Mouse (Mus musculus) limb, embryonic 14.5 days (tissue): ENCODE measurements at regions not wholly inside any gene's neighbourhood (a gene's known extent, or its start where the extent isn't known, plus 50 kb on each side); places are given as distances from the start of the nearest gene placed in this dataset.

Experiments
- ATAC-seq: fragments of 200-750 bp; cut with Nextera tagmentation; 2 replicates; pipeline ENCODE4 v1.8.0; 2017; ENCODE audit warnings: low read depth, moderate number of reproducible peaks, moderate TSS enrichment; ENCODE audit not compliant: low FRiP score
- DNase-seq: peaks from one replicate; pipeline ENCODE4 v3.0.0-alpha.2; 2015; ENCODE audit warnings: low spot score
- H3K27ac ChIP-seq: fragments of 300-500 bp; sonication (generic); replicated peaks from 2 replicates; pipeline ENCODE4 v1.5.1; 2014; ENCODE audit warnings: low read depth, mild to moderate bottlenecking, low read length, moderate library complexity, mixed read lengths
- H3K27me3 ChIP-seq: fragments of 300-500 bp; sonication (generic); 2 replicates; pipeline ENCODE4 v1.6.1; 2014; ENCODE audit warnings: low read length, mixed read lengths; ENCODE audit not compliant: control insufficient read depth, insufficient read depth
- H3K36me3 ChIP-seq: fragments of 300-500 bp; sonication (generic); 2 replicates; pipeline ENCODE4 v1.6.1; 2014; ENCODE audit warnings: mild to moderate bottlenecking, low read length, moderate library complexity, mixed read lengths; ENCODE audit not compliant: control insufficient read depth, insufficient read depth
- H3K4me1 ChIP-seq: fragments of 300-500 bp; sonication (generic); 2 replicates; pipeline ENCODE4 v1.6.1; 2014; ENCODE audit warnings: antibody characterized with exemption, low read length, mixed read lengths; ENCODE audit not compliant: control insufficient read depth, insufficient read depth
- H3K4me2 ChIP-seq: fragments of 300-500 bp; sonication (generic); replicated peaks from 2 replicates; pipeline ENCODE4 v1.6.1; 2014; ENCODE audit warnings: low read depth, mild to moderate bottlenecking, low read length, moderate library complexity; ENCODE audit not compliant: severe bottlenecking
- H3K4me3 ChIP-seq: fragments of 300-500 bp; sonication (generic); replicated peaks from 2 replicates; pipeline ENCODE4 v1.5.1; 2014; ENCODE audit warnings: low read length
- H3K9ac ChIP-seq: fragments of 300-500 bp; sonication (generic); 2 replicates; pipeline ENCODE4 v1.6.1; 2014; ENCODE audit warnings: mild to moderate bottlenecking, low read depth, low read length, moderate library complexity; ENCODE audit not compliant: severe bottlenecking
- H3K9me3 ChIP-seq: fragments of 300-500 bp; sonication (generic); 2 replicates; pipeline ENCODE4 v1.6.1; 2016; ENCODE audit warnings: low read length; ENCODE audit not compliant: control insufficient read depth
- POLR2A ChIP-seq: fragments of 200-500 bp; IDR thresholded peaks from 2 replicates; pipeline ENCODE4 v1.8.0; 2012; ENCODE audit warnings: inconsistent platforms, mild to moderate bottlenecking, moderate library complexity, borderline replicate concordance; ENCODE audit not compliant: insufficient read depth, insufficient read length; ENCODE audit errors: extremely low read depth
- WGBS: fragments of 180-500 bp; shearing (Covaris S2); extraction: QIAGEN DNeasy Blood & Tissue Kit; methylation state at CpG from one replicate; pipeline ENCODE4 v1.1.7; 2014; 5-methylcytosine and 5-hydroxymethylcytosine counted together

DNA sequence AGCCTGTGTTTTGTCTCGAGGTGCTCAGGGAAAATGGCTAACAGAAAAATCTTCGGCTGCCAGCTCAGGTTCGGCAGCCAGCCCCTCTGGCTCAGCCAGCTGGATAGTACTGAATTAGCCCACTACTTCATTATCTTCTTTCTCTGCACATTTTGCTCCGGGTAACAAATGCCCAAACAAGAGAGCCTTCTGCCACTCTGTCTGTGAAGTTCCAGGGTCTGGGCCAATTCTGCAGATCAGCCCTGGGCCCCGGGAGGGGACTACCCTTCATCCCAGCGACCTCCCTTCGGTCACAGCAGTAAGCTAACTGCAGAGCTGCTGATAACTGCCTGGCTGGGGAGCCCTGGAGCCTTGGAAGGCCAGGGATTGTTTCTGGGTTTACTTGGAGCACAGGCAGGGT lies 119.6 kb upstream of the Ofcc1 start:
- TF ChIP-seq POLR2A: no peak

DNA sequence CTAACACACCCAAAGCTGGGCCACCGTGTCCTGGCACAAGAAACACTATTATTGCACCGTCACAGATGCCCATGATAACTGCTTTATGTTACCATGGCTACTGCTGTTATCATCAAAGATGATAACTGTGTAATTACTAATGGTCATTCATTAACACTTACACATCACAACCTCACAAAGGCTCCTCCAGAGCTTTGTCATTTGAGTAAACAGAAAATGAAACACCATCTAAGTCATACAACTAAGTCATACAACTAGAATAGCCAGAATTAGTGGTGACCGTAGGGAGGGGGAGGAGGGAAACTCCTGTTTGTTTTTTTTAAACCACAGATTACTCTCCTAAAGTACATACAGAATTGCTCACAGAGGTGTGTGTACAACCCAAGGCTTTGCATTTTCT lies 111.4 kb upstream of the Ofcc1 start:
- H3K4me3 ChIP-seq: no peak overlapping the region
- no peaks in the 10 kb centered on the region for H3K27me3 ChIP-seq
- no peak overlapping the region for H3K9ac ChIP-seq
- no peaks in the 10 kb centered on the region for H3K9me3 ChIP-seq
- H3K4me1 ChIP-seq: no peaks in the 10 kb centered on the region
- TF ChIP-seq POLR2A: no peak
- no peak overlapping the region for H3K4me2 ChIP-seq
- no peak overlapping the region for H3K27ac ChIP-seq
- ATAC-seq (no peak), DNase-seq (no peak)
- 89% methylated on average over 3 of the region's 3 CpGs for WGBS
- no peaks in the 10 kb centered on the region for H3K36me3 ChIP-seq

More for the DNA sequence above, 119.6 kb upstream of the Ofcc1 start:
- ATAC-seq: no peak
- H3K27ac ChIP-seq: no peak overlapping the region
- H3K4me1 ChIP-seq: no peaks in the 10 kb centered on the region
- no peak for DNase-seq
- 27% methylated on average over 7 of the region's 7 CpGs for WGBS
- H3K27me3 ChIP-seq: no peaks in the 10 kb centered on the region
- H3K4me3 ChIP-seq: no peak overlapping the region
- H3K36me3 ChIP-seq: no peaks in the 10 kb centered on the region
- H3K9me3 ChIP-seq: no peaks in the 10 kb centered on the region
- H3K9ac ChIP-seq: no peak overlapping the region
- no peak overlapping the region for H3K4me2 ChIP-seq

DNA sequence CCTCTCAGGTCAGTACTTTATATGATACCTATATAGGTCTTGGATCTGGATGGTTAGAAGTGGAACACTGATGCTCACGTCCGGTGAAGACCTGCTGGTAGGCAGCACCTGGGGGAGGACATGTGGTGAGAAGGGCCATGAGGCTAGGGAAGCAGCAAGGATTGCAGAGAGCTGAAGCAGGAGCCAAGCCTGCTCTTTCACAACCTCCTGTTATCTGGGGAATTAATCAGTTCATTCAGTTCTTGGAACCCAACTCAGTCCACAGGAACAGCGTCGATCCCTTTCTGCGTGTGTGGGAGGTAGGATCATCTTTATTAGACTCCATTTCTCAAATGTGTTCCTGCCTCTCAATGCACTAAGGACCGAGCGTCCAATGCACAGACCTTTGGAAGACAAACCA lies 107.9 kb upstream of the Ofcc1 start:
- H3K36me3 ChIP-seq: no peaks in the 10 kb centered on the region
- ATAC-seq (no peak), DNase-seq (no peak)
- H3K4me1 ChIP-seq: no peaks in the 10 kb centered on the region
- H3K4me2 ChIP-seq: no peak overlapping the region
- H3K9ac ChIP-seq: no peak overlapping the region
- WGBS: 92% methylated on average over 7 of the region's 7 CpGs
- H3K27ac ChIP-seq: no peak overlapping the region
- TF ChIP-seq POLR2A: no peak
- no peaks in the 10 kb centered on the region for H3K27me3 ChIP-seq
- no peak overlapping the region for H3K4me3 ChIP-seq
- H3K9me3 ChIP-seq: no peaks in the 10 kb centered on the region

DNA sequence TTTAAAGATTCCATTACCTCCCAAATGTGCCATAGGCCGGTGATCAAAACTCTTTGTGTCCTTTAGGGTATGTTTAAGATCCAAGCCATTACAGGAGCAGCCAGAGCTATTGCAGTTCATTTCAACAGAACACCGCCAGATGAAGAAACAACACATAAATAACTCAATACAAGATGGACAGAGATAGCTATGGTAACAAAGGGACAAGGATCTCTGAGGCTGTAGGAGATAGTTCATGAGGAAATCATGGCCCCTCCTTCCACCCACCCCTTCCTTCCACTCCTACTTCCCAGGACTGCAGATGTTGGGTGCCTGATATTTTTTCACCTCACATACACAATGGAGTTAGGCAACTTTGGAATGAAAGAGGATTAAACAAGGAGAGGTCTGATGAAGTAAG lies 92.1 kb upstream of the Ofcc1 start:
- WGBS: 92% methylated on average over 2 of the region's 2 CpGs
- Histone ChIP-seq H3K27ac (no peak overlapping the region), H3K4me3 (no peak overlapping the region), H3K4me2 (no peak overlapping the region), H3K9me3 (no peaks in the 10 kb centered on the region), H3K36me3 (no peaks in the 10 kb centered on the region), H3K4me1 (no peaks in the 10 kb centered on the region), H3K9ac (no peak overlapping the region), H3K27me3 (no peaks in the 10 kb centered on the region)
- DNase-seq (no peak), ATAC-seq (no peak)
- no peak for TF ChIP-seq POLR2A

DNA sequence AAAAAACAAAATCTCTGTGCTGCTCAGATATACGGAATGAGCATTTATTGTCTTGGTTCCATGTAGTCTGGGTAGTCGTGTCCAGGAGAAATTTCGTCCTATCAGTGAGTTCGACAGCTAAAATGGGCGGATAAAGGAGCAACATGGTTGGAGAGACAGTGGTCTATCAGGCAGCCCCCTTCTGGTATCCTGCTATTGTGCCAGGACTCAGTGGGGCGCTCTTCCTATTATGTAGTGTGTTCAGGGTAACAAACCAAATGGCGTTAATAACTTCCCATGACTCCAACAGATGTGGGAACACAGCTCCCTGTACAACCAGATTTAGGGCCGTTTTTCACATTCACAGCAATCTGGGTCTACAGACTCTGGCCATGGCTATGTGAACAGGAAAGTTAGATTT lies 68.6 kb upstream of the Ofcc1 start:
- no peak for ATAC-seq
- H3K4me2 ChIP-seq: no peak overlapping the region
- H3K27ac ChIP-seq: no peak overlapping the region
- H3K9me3 ChIP-seq: no peaks in the 10 kb centered on the region
- H3K4me1 ChIP-seq: peaks cover 13% of the 10 kb centered on the region
- H3K4me3 ChIP-seq: no peak overlapping the region
- H3K27me3 ChIP-seq: 0 out of 2 replicates have a peak, but pooled peaks cover 15% of the 10 kb centered on the region
- TF ChIP-seq POLR2A: no peak
- 68% methylated on average over 8 of the region's 8 CpGs for WGBS
- H3K9ac ChIP-seq: no peak overlapping the region
- no peaks in the 10 kb centered on the region for H3K36me3 ChIP-seq
- no peak for DNase-seq

DNA sequence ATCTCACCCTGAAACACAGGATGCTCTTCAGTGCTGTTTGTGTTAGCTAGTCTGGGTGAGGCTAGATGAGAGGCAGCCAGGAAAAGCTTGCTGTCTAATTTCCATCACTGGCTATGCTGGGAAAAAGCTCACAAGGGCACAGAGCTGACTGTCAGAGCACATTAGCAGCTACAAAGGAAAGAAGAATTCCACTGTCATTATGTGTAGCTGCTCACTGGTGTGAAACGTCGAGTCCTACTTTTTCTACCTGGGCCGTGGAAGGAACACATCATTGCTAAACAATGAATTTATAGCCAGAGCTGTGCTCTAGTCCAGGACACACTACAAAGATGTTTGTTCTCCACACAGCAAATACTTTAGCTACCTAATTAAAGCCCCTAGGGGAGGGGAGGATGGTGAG lies 61.8 kb upstream of the Ofcc1 start:
- Histone ChIP-seq H3K4me2 (no peak overlapping the region), H3K9me3 (no peaks in the 10 kb centered on the region), H3K36me3 (no peaks in the 10 kb centered on the region), H3K4me3 (no peak overlapping the region), H3K4me1 (peaks cover 5% of the 10 kb centered on the region), H3K27me3 (0 out of 2 replicates have a peak, but pooled peaks cover 10% of the 10 kb centered on the region), H3K9ac (no peak overlapping the region), H3K27ac (no peak overlapping the region)
- DNase-seq (no peak), ATAC-seq (no peak)
- 65% methylated on average over 3 of the region's 3 CpGs for WGBS
- TF ChIP-seq POLR2A: no peak
